Mouse (Mus musculus): ENCODE results near the gene B3galt1. TPM values are rescaled to one million over a fixed set of nuclear protein-coding genes. Genes with fewer than 3 reads are reported as not detected.

B3galt1 gene
- polyA plus RNA-seq, 1 experiment from 2014 or later: 6.5 TPM

- Histone ChIP-seq H3K27ac (no peak overlapping the region), H3K4me3 (replicated peaks) (no peak overlapping the region), H3K4me1 (no peaks in the 10 kb centered on the region), H3K27me3 (no peaks in the 10 kb centered on the region), H3K9ac (no peak overlapping the region), H3K36me3 (no peaks in the 10 kb centered on the region), H3K4me2 (no peak overlapping the region), H3K9me3 (replicated peaks) (no peaks in the 10 kb centered on the region)
- no peak for ATAC-seq (replicated peaks; ENCODE audit: low FRiP score)
- 76% methylated on average over 3 of the region's 3 CpGs for WGBS
These were observed 307.7 kb downstream of the B3galt1 start for GRCm38 (mm10) chr2:67873368-67873767.

- no peak for ATAC-seq (replicated peaks; ENCODE audit: low FRiP score)
- no peak overlapping the region for H3K4me2 ChIP-seq
- no peak overlapping the region for H3K4me3 ChIP-seq (replicated peaks)
- no peaks in the 10 kb centered on the region for H3K36me3 ChIP-seq
- no peaks in the 10 kb centered on the region for H3K4me1 ChIP-seq
- no peak overlapping the region for H3K27ac ChIP-seq
- no peaks in the 10 kb centered on the region for H3K9me3 ChIP-seq (replicated peaks)
- no peak overlapping the region for H3K9ac ChIP-seq
- WGBS: 88% methylated on average over 3 of the region's 3 CpGs
- H3K27me3 ChIP-seq: no peaks in the 10 kb centered on the region
These were observed 314.2 kb downstream of the B3galt1 start for GRCm38 (mm10) chr2:67879836-67880235.

- H3K9me3 ChIP-seq (replicated peaks): no peaks in the 10 kb centered on the region
- no peak overlapping the region for H3K9ac ChIP-seq
- no peak overlapping the region for H3K4me2 ChIP-seq
- ATAC-seq (replicated peaks; ENCODE audit: low FRiP score): no peak
- H3K27me3 ChIP-seq: no peaks in the 10 kb centered on the region
- H3K36me3 ChIP-seq: no peaks in the 10 kb centered on the region
- no peak overlapping the region for H3K4me3 ChIP-seq (replicated peaks)
- H3K4me1 ChIP-seq: no peaks in the 10 kb centered on the region
- 92% methylated on average over 1 of the region's 1 CpGs for WGBS
- no peak overlapping the region for H3K27ac ChIP-seq
These were observed 316.1 kb downstream of the B3galt1 start for GRCm38 (mm10) chr2:67881713-67882281.

GRCm38 (mm10) chr2:67897956-67898689 is 332.5 kb downstream of the B3galt1 start:
- ATAC-seq (replicated peaks; ENCODE audit: low FRiP score): no peak
- Histone ChIP-seq H3K27me3 (no peaks in the 10 kb centered on the region), H3K36me3 (no peaks in the 10 kb centered on the region), H3K27ac (no peak overlapping the region), H3K4me1 (no peaks in the 10 kb centered on the region), H3K4me2 (no peak overlapping the region), H3K4me3 (replicated peaks) (no peak overlapping the region), H3K9ac (no peak overlapping the region), H3K9me3 (replicated peaks) (no peaks in the 10 kb centered on the region)
- 64% methylated on average over 2 of the region's 2 CpGs for WGBS

- WGBS: 78% methylated on average over 6 of the region's 6 CpGs
These were observed 335.9 kb downstream of the B3galt1 start for GRCm38 (mm10) chr2:67901574-67901973.

GRCm38 (mm10) chr2:67902651-67903292 is 337.1 kb downstream of the B3galt1 start:
- ATAC-seq (replicated peaks; ENCODE audit: low FRiP score): no peak
- Histone ChIP-seq H3K36me3 (no peaks in the 10 kb centered on the region), H3K27ac (no peak overlapping the region), H3K9ac (no peak overlapping the region), H3K9me3 (replicated peaks) (no peaks in the 10 kb centered on the region), H3K4me1 (no peaks in the 10 kb centered on the region), H3K4me2 (no peak overlapping the region), H3K27me3 (no peaks in the 10 kb centered on the region), H3K4me3 (replicated peaks) (no peak overlapping the region)
- WGBS: 86% methylated on average over 8 of the region's 8 CpGs

More at GRCm38 (mm10) chr2:67901574-67901973, 335.9 kb downstream of the B3galt1 start:
- Histone ChIP-seq H3K36me3 (no peaks in the 10 kb centered on the region), H3K4me1 (no peaks in the 10 kb centered on the region), H3K27me3 (no peaks in the 10 kb centered on the region), H3K27ac (no peak overlapping the region), H3K4me2 (no peak overlapping the region), H3K9ac (no peak overlapping the region), H3K9me3 (replicated peaks) (no peaks in the 10 kb centered on the region), H3K4me3 (replicated peaks) (no peak overlapping the region)
- no peak for ATAC-seq (replicated peaks; ENCODE audit: low FRiP score)

GRCm38 (mm10) chr2:67903769-67904168 is 338.1 kb downstream of the B3galt1 start:
- no peaks in the 10 kb centered on the region for H3K4me1 ChIP-seq
- H3K9ac ChIP-seq: no peak overlapping the region
- 82% methylated on average over 1 of the region's 1 CpGs for WGBS
- no peak overlapping the region for H3K27ac ChIP-seq
- no peak overlapping the region for H3K4me2 ChIP-seq
- no peak overlapping the region for H3K4me3 ChIP-seq (replicated peaks)
- ATAC-seq (replicated peaks; ENCODE audit: low FRiP score): no peak
- H3K27me3 ChIP-seq: no peaks in the 10 kb centered on the region
- H3K9me3 ChIP-seq (replicated peaks): no peaks in the 10 kb centered on the region
- H3K36me3 ChIP-seq: no peaks in the 10 kb centered on the region

GRCm38 (mm10) chr2:67931994-67932393 is 366.3 kb downstream of the B3galt1 start:
- Histone ChIP-seq H3K9me3 (replicated peaks) (no peaks in the 10 kb centered on the region), H3K9ac (no peak overlapping the region), H3K4me3 (replicated peaks) (no peak overlapping the region), H3K27ac (no peak overlapping the region), H3K4me2 (no peak overlapping the region), H3K27me3 (no peaks in the 10 kb centered on the region), H3K36me3 (no peaks in the 10 kb centered on the region), H3K4me1 (no peaks in the 10 kb centered on the region)
- no peak for ATAC-seq (replicated peaks; ENCODE audit: low FRiP score)
- WGBS: 88% methylated on average over 3 of the region's 3 CpGs

GRCm38 (mm10) chr2:67948408-67948807 is 382.7 kb downstream of the B3galt1 start:
- no peak for ATAC-seq (replicated peaks; ENCODE audit: low FRiP score)
- 71% methylated on average over 3 of the region's 3 CpGs for WGBS
- H3K27ac ChIP-seq: no peak overlapping the region

GRCm38 (mm10) chr2:67956182-67956581 is 390.5 kb downstream of the B3galt1 start:
- no peaks in the 10 kb centered on the region for H3K9me3 ChIP-seq (replicated peaks)
- no peaks in the 10 kb centered on the region for H3K4me1 ChIP-seq
- no peaks in the 10 kb centered on the region for H3K27me3 ChIP-seq
- WGBS: 88% methylated on average over 4 of the region's 4 CpGs
- no peak overlapping the region for H3K9ac ChIP-seq
- H3K4me3 ChIP-seq (replicated peaks): no peak overlapping the region
- no peaks in the 10 kb centered on the region for H3K36me3 ChIP-seq
- no peak for ATAC-seq (replicated peaks; ENCODE audit: low FRiP score)
- H3K4me2 ChIP-seq: no peak overlapping the region
- H3K27ac ChIP-seq: no peak overlapping the region

More at GRCm38 (mm10) chr2:67948408-67948807, 382.7 kb downstream of the B3galt1 start:
- Histone ChIP-seq H3K4me2 (no peak overlapping the region), H3K9ac (no peak overlapping the region), H3K27me3 (no peaks in the 10 kb centered on the region), H3K9me3 (replicated peaks) (no peaks in the 10 kb centered on the region), H3K36me3 (no peaks in the 10 kb centered on the region), H3K4me3 (replicated peaks) (no peak overlapping the region), H3K4me1 (no peaks in the 10 kb centered on the region)

GRCm38 (mm10) chr2:67957561-67957960 is 391.9 kb downstream of the B3galt1 start:
- Histone ChIP-seq H3K4me1 (no peaks in the 10 kb centered on the region), H3K27ac (no peak overlapping the region), H3K27me3 (no peaks in the 10 kb centered on the region), H3K4me2 (no peak overlapping the region), H3K9ac (no peak overlapping the region), H3K4me3 (replicated peaks) (no peak overlapping the region), H3K36me3 (no peaks in the 10 kb centered on the region), H3K9me3 (replicated peaks) (no peaks in the 10 kb centered on the region)
- ATAC-seq (replicated peaks; ENCODE audit: low FRiP score): no peak
- WGBS: 56% methylated on average over 2 of the region's 2 CpGs

- Histone ChIP-seq H3K27me3 (no peaks in the 10 kb centered on the region), H3K4me1 (no peaks in the 10 kb centered on the region), H3K4me3 (replicated peaks) (no peak overlapping the region), H3K9ac (no peak overlapping the region), H3K36me3 (no peaks in the 10 kb centered on the region), H3K4me2 (no peak overlapping the region), H3K27ac (no peak overlapping the region), H3K9me3 (replicated peaks) (no peaks in the 10 kb centered on the region)
- no peak; the same call in 1 of the 2 replicates for ATAC-seq (replicated peaks; ENCODE audit: low FRiP score)
- 43% methylated on average over 2 of the region's 2 CpGs for WGBS
These were observed 395.0 kb downstream of the B3galt1 start for GRCm38 (mm10) chr2:67960711-67961110.
